8 mouse cellular contexts compared by ENCODE assay signal in genomic region chr13:60686967-60687366, GRCm38 (mm10).
A peak's percentile ranks its signal among the peaks of the same experiment; 100 is the strongest.
DNase-seq lines count a peak whose midpoint lies in the region; ATAC-seq and TF ChIP-seq lines count a peak whose summit lies in the region.

No protein-coding gene starts in this region.

- H3K79me2 ChIP-seq in heart, adult 2 months (replicated peaks; ENCODE audit: control insufficient read depth, insufficient read depth, low read length): no peaks in the 10 kb centered on the region

- peak; percentile 37 for DNase-seq in ovary, postnatal 36 days (ENCODE audit: low spot score)
- no peak for DNase-seq in ovary, postnatal 14 days (ENCODE audit: low spot score)
- peak; percentile 61 to 62 for DNase-seq in heart, adult 2 months
- DNase-seq in kidney, postnatal 25 days: peak; percentile 86 to 93
- DNase-seq in lung, postnatal 10 days: peak; percentile 64
- no peak for DNase-seq in spleen, adult 12 weeks (ENCODE audit: low spot score)
- no peak for DNase-seq in urinary bladder, postnatal 4 days (ENCODE audit: low spot score in 2 of 2)

- WGBS in heart, adult 2 months: 23% methylated on average over 12 of the region's 12 CpGs

- H3K4me1 ChIP-seq in heart, adult 2 months (ENCODE audit: control insufficient read depth, insufficient read depth, low read length): peaks cover 16% of the 10 kb centered on the region

- TF ChIP-seq CTCF in heart, adult 2 months (IDR thresholded peaks at IDR 0.05): no peak

- no peaks in the 10 kb centered on the region for H3K36me3 ChIP-seq in heart, adult 2 months (ENCODE audit: control insufficient read depth, insufficient read depth, low read length)

- H3K4me3 ChIP-seq in heart, adult 2 months: no peak overlapping the region

- H3K27ac ChIP-seq in heart, adult 2 months: no peak overlapping the region; the same call in 1 of the 2 replicates

- TF ChIP-seq EP300 in heart, adult 2 months (IDR thresholded peaks at IDR 0.05; ENCODE audit: insufficient read depth, low read depth, low read length): no peak

- H3K9ac ChIP-seq in heart, adult 2 months (ENCODE audit: low read depth, low read length): no peak overlapping the region

- intact Hi-C loops in heart, adult 2 months (cut with DNase I): loop anchor here (5.0 kb wide), 1 partner anchor 85 kb away; the partner anchor contains the start of gene Dapk1

- H3K27me3 ChIP-seq in heart, adult 2 months (ENCODE audit: control insufficient read depth, insufficient read depth, low read length): no peaks in the 10 kb centered on the region

- no peak for TF ChIP-seq POLR2A in heart, adult 2 months (IDR thresholded peaks at IDR 0.05; ENCODE audit: insufficient read depth, low read depth, low read length)

- no peak for ATAC-seq in erythroid progenitor cell, adult 5-6 weeks (replicated peaks; ENCODE audit: low FRiP score, poor library complexity, severe bottlenecking)

Comparison
In these comparisons a context has a peak if more than half of its experiments do, and no peak if none do; other contexts are left out.
1. DNase-seq: peak in ovary, postnatal 36 days (single experiment), heart, adult 2 months (2 of 2), kidney, postnatal 25 days (2 of 2) and lung, postnatal 10 days (single experiment); none in ovary, postnatal 14 days (single experiment), spleen, adult 12 weeks (single experiment) and urinary bladder, postnatal 4 days (0 of 2).